Mouse (Mus musculus) embryo, embryonic 9.5 days (tissue): ENCODE results near the gene Catsperg1.

Experiments used
- DNase-seq: peaks from one replicate; pipeline ENCODE4 v3.0.0-alpha.2; 2017; ENCODE audit errors: extremely low spot score

The Catsperg1 gene

GRCm38 (mm10) chr7:29134693-29135386 is 79.0 kb downstream of the Catsperg1 start, which contains the start of gene Rasgrp4:
Gene Rasgrp4, plus strand, starts transcription at chr7:29134851.
- DNase-seq: peak; percentile 39

GRCm38 (mm10) chr7:29134230-29134629 is 79.6 kb downstream of the Catsperg1 start:
- DNase-seq: no peak
